Mouse (Mus musculus): Measurements from ENCODE around the gene Rab17.

The Rab17 gene

DNA sequence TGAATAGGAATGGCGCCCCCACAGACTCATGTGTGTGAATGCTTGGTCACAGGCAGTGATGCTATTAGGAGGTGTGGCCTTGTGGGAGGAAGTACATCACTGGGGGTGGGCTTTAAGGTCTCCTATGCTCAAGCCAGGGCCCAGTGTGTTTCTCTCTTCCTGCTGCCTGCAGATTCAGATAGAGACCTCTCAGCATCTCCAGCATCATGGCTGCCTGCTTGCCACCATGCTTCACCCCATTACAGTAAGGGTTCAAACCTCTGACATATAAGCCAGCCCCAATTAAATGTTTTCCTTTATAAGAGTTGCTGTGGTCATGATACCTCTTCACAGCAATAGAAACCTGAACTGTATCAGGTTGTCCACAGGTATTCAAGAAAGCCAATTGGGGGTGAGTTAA is 26.5 kb upstream of the Rab17 start:
- DNase-seq (ENCODE audit: low spot score in 2 of 2): no peak

GRCm38 (mm10) chr1:90981346-90981745 is 11.9 kb upstream of the Rab17 start:
- no peak for DNase-seq (ENCODE audit: low spot score in 2 of 2)

DNA sequence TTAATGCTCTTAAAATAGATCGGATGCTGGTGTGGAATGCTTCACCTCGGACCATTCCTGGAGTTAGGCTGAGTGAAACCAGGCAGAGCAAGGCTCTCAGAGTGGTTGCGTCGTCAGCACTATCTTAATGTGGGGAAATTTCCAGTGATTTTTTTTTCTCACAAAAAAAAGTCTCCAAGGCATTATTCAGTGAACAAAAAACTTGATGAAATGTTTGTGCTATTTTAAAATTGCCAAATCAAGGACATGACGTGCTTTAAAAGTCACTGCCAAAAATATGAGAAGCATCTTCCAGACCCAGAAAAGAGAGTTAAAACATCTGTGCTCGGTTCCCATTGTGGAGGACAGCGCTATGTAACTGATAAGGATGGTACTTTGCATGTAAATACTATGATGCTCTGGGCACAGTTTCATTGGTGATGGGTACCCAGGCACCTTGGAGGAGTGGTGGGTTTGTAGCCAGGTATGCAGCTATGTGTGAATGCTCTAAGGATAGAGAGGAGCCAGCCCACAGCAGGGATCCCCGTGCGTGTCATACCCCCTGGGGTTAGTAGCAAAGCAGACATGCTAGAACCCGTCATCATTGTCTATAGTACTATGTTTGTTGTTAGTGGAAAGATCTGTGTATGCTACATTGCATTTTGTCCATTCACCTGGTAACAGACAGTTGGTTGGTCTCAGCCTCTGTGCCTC is 11.3 kb upstream of the Rab17 start:
- DNase-seq (ENCODE audit: low spot score in 2 of 2): no peak

GRCm38 (mm10) chr1:90975960-90976359 is 6.5 kb upstream of the Rab17 start:
- no peak for DNase-seq (ENCODE audit: low spot score in 2 of 2)

DNA sequence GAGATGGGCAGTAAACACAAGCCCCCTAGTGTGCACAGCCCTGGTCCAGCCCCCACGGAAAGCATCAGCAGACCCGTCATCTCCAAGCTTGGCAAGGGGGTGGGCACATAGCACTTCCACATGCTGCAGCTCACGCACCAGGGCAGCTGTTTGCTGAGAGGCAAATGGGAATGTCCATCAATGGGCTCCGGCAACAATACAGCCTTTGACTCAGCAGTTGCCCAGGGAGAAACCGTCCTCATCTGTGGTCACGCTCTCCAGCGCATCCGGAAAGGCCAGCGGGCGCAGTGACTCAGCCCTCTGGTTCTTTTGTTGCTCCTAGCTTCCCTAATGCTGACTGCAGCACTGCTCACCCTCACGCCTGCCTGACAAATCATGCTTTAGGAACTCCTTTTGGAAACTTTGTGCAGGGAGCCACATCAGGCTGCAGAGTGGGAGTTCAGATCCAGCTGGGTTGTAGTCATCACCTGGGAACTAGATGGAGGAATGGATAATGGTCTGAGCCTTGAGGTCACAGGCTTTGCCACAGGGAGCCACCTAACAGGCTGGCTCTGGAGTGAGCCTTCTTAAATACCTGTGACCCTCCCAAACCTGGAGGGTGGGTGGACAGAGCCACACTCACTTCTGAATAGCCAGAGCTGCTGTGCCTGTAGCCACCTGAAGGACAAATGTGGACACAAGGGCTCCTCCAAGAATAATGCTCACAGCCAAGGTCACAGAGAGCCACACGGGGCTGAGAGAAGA is 5.6 kb upstream of the Rab17 start:
- DNase-seq (ENCODE audit: low spot score in 2 of 2): peak; percentile 35 to 64

DNA sequence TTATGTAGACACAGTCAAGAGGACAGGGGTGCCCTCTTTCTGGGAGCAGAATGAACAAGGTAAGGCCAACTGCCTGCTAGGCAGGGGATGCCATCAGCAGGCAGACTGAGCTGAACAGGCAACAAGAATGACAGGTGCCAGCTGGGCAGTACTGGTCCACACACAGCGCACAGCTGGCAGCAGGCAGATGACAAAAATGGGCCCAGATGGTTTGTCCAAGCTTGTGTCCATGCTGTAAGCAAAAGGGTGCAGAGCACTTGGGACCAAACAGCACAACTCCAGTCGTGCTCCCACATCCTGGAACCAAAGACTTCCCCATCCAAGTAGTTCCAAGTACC is 4.1 kb upstream of the Rab17 start:
- DNase-seq (ENCODE audit: low spot score in 2 of 2): no peak

GRCm38 (mm10) chr1:90972911-90973573 is 3.6 kb upstream of the Rab17 start:
- DNase-seq (ENCODE audit: low spot score in 2 of 2): peak; percentile 93

GRCm38 (mm10) chr1:90969881-90970390 is 475 bp upstream of the Rab17 start:
- DNase-seq (ENCODE audit: low spot score in 2 of 2): no peak

DNA sequence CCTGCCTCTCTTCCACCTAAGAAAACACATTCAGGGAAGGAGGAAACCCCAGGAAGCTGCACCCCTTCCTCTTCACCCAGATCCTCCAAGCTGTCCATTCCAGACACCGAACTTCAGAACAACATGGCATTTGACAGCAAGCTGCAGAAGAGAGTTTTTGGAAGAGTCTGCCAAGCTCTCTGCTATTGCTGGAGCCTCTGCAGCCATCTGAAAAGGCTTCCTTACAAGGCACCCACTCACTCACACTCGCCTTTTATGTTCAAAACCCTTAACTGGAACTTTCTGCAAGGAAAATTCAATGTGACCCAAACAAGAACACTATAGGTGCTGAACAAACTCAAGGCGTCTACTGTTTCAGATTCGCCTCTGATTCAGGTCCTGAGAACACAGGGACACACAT is 812 bp downstream of the Rab17 start:
- DNase-seq (ENCODE audit: low spot score in 2 of 2): no peak

DNA sequence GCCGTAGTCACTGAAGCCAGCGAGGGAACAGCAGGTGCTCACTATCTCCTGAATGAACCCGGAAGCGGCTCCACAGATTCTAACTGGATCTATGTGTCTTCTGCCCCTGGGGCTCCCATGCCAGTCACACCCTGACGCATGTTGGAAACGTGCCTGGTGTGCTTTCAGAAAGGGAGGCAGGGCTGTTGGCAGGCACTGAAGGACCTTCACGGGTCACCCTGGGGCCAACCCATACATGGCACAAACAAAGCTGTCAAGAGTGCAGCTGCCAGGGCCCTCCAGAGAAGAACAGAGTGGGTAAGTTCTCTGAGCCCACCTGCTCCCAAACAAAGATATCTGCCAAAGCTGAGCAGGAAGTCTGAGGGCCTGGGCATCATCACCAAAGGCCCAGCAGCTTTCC is 1.9 kb downstream of the Rab17 start:
- DNase-seq (ENCODE audit: low spot score in 2 of 2): no peak

DNA sequence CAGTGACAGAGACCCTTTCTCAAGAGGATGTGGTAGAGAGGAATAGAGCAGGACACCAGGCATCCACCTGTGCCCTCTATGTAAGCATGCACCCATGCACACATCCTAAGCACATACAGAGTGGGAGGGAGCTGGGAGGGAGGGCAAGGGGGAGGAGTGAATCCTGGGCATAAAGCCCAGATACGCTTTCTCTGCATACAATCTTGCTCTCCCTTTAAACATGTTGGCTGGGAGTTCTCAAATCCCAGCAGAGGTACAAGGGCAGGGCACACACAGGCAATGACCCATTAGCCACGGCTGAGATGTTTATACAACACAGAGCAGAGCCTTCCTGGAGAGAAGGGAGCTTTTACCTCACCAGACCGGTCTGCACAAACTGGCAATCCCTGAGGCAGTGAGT is 6.5 kb downstream of the Rab17 start:
- DNase-seq (ENCODE audit: low spot score in 2 of 2): no peak

GRCm38 (mm10) chr1:90962526-90962925 is 6.9 kb downstream of the Rab17 start:
- DNase-seq (ENCODE audit: low spot score in 2 of 2): no peak

GRCm38 (mm10) chr1:90956245-90957096 is 13.0 kb downstream of the Rab17 start:
- peak; percentile 42 to 48 for DNase-seq (ENCODE audit: low spot score in 2 of 2)

- DNase-seq (ENCODE audit: low spot score in 2 of 2): no peak
Observed at GRCm38 (mm10) chr1:90953688-90954087, 15.8 kb downstream of the Rab17 start.

GRCm38 (mm10) chr1:90952808-90953207 is 16.7 kb downstream of the Rab17 start, which contains the start of gene Prlh:
Gene Prlh (plus strand): TSS chr1:90953108.
- no peak for DNase-seq (ENCODE audit: low spot score in 2 of 2)

- no peak for DNase-seq (ENCODE audit: low spot score in 2 of 2)
Observed at GRCm38 (mm10) chr1:90951670-90952069, 17.8 kb downstream of the Rab17 start.

- DNase-seq (ENCODE audit: low spot score in 2 of 2): no peak
Observed at GRCm38 (mm10) chr1:90949309-90949708, 20.2 kb downstream of the Rab17 start.

DNA sequence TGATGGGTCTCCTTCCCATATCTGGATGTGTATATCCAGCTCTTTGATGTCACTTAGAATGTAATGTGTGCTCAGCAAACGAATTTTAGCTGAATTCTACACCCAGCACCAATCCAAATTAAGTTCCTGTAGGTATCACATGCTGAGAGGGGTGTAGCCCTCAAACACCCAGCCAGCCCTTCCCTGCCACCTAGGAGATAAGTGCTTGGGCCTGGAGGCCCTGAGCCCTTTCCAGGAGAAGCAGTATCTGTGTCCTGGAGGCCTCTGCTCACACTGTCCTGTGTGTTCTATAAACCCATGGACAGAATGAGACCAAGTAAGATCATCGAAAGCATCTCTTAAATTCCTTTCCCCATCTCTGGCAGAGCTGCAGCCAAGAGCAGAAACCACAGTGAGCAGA is 22.2 kb downstream of the Rab17 start:
- no peak for DNase-seq (ENCODE audit: low spot score in 2 of 2)

- DNase-seq (ENCODE audit: low spot score in 2 of 2): no peak
Observed at GRCm38 (mm10) chr1:90945171-90945570, 24.3 kb downstream of the Rab17 start.

GRCm38 (mm10) chr1:90939980-90940379 is 29.5 kb downstream of the Rab17 start:
- DNase-seq (ENCODE audit: low spot score in 2 of 2): no peak

DNA sequence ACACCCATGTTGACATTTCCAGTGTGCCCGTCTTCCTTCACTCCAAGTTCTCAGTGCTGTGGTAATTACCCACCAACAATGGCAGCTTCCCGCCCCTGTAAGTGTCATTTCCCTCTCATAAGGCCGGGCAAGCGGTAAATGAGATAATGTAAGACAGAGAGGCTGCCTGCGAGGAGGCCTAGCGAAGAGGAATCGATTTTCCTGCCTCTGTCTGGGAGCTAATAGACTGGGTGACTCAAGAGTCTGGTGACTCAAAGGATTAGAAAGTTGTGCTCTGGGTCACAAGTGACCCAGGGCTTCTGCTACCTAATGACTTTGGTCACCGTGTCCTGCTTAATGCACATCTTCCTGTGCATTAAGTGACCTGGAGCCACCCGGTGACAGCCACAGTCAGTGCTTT is 32.5 kb downstream of the Rab17 start:
- DNase-seq (ENCODE audit: low spot score in 2 of 2): no peak

GRCm38 (mm10) chr1:90933001-90933400 is 36.5 kb downstream of the Rab17 start:
- no peak for DNase-seq (ENCODE audit: low spot score in 2 of 2)
